Mouse (Mus musculus): ENCODE measurements around the gene Ttll5. TPM values are rescaled to one million over a fixed set of nuclear protein-coding genes. Genes with fewer than 3 reads are reported as not detected.

The Ttll5 gene
- total and polyA plus RNA-seq, 3 experiments: 10.1 to 14.2 (median 11.4) TPM

DNA sequence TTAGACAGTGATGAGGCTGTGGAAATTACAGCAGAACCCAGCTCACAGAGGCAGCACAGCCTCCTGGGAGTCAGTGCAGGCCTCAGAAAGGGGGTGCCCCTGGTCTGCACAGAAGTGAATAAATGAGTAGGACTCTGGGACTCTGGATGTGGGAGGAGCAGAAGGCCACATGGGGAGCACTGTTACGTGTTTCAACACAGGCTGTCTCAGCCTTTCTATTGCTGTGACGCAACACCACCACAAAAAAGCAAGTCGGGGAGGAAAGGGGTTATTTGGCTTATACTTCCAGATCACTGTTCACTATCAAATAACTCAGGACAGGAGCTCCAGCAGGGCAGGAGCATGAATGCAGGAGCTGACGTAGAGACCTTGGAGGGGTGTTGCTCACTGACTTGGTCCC is 271.3 kb downstream of the Ttll5 start:
- peaks cover 10% of the 10 kb centered on the region for H3K4me1 ChIP-seq (ENCODE audit: control insufficient read depth, insufficient read depth, low read length)
- H3K79me2 ChIP-seq (replicated peaks; ENCODE audit: control insufficient read depth, insufficient read depth, low read length): no peaks in the 10 kb centered on the region
- no peak for DNase-seq
- intact Hi-C loops (cut with DNase I): no loop called here
- H3K27me3 ChIP-seq (ENCODE audit: control insufficient read depth, insufficient read depth, low read length): no peaks in the 10 kb centered on the region
- TF ChIP-seq CTCF (IDR thresholded peaks at IDR 0.05): no peak
- no peak for TF ChIP-seq EP300 (IDR thresholded peaks at IDR 0.05; ENCODE audit: insufficient read depth, low read depth, low read length)
- TF ChIP-seq POLR2A (IDR thresholded peaks at IDR 0.05; ENCODE audit: insufficient read depth, low read depth, low read length): no peak
- no peak overlapping the region for H3K4me3 ChIP-seq
- no peak overlapping the region for H3K27ac ChIP-seq
- no peaks in the 10 kb centered on the region; the same call in 1 of the 2 replicates for H3K36me3 ChIP-seq (ENCODE audit: control insufficient read depth, insufficient read depth, low read length)
- no peak overlapping the region for H3K9ac ChIP-seq (ENCODE audit: low read depth, low read length)
- WGBS: 96% methylated on average over 4 of the region's 4 CpGs

- TF ChIP-seq EP300 (IDR thresholded peaks at IDR 0.05; ENCODE audit: insufficient read depth, low read depth, low read length) (no peak), POLR2A (IDR thresholded peaks at IDR 0.05; ENCODE audit: insufficient read depth, low read depth, low read length) (no peak), CTCF (IDR thresholded peaks at IDR 0.05) (no peak)
- intact Hi-C loops (cut with DNase I): no loop called here
Measured at GRCm38 (mm10) chr12:86097781-86098180, 273.3 kb downstream of the Ttll5 start.

DNA sequence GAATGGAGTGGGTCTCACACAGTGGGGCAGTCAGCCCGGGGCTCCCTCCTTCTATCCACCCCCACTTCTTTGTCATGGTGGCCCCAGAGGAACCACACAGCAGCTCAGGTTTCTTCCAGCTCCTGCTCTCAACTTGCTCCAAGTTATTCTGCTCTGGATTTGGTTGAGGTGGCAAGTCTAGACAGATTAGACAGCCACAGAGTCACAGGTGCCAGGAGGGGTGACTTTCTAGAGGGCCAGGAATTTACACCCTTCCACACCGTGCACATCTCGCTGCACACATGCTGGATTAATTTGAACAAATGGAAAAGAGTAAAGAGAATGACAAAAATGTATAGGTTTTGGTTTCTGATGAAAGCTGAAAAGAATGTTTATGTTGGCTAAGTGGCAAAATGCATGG is 276.3 kb downstream of the Ttll5 start:
- 76% methylated on average over 3 of the region's 3 CpGs for WGBS
- Histone ChIP-seq H3K4me3 (no peak overlapping the region), H3K9ac (ENCODE audit: low read depth, low read length) (no peak overlapping the region), H3K27ac (no peak overlapping the region), H3K4me1 (ENCODE audit: control insufficient read depth, insufficient read depth, low read length) (peaks cover 8% of the 10 kb centered on the region), H3K79me2 (replicated peaks; ENCODE audit: control insufficient read depth, insufficient read depth, low read length) (no peaks in the 10 kb centered on the region), H3K36me3 (ENCODE audit: control insufficient read depth, insufficient read depth, low read length) (no peaks in the 10 kb centered on the region), H3K27me3 (ENCODE audit: control insufficient read depth, insufficient read depth, low read length) (no peaks in the 10 kb centered on the region)
- DNase-seq: no peak
- no peak for TF ChIP-seq EP300 (IDR thresholded peaks at IDR 0.05; ENCODE audit: insufficient read depth, low read depth, low read length)
- no peak for TF ChIP-seq CTCF (IDR thresholded peaks at IDR 0.05)
- TF ChIP-seq POLR2A (IDR thresholded peaks at IDR 0.05; ENCODE audit: insufficient read depth, low read depth, low read length): no peak
- intact Hi-C loops (cut with DNase I): no loop called here

More at GRCm38 (mm10) chr12:86097781-86098180, 273.3 kb downstream of the Ttll5 start:
- no peaks in the 10 kb centered on the region for H3K79me2 ChIP-seq (replicated peaks; ENCODE audit: control insufficient read depth, insufficient read depth, low read length)
- no peak for DNase-seq
- peaks cover 4% of the 10 kb centered on the region for H3K4me1 ChIP-seq (ENCODE audit: control insufficient read depth, insufficient read depth, low read length)
- no peaks in the 10 kb centered on the region for H3K27me3 ChIP-seq (ENCODE audit: control insufficient read depth, insufficient read depth, low read length)
- H3K9ac ChIP-seq (ENCODE audit: low read depth, low read length): no peak overlapping the region
- H3K27ac ChIP-seq: no peak overlapping the region
- no peak overlapping the region for H3K4me3 ChIP-seq
- no peaks in the 10 kb centered on the region for H3K36me3 ChIP-seq (ENCODE audit: control insufficient read depth, insufficient read depth, low read length)
- WGBS: 82% methylated on average over 11 of the region's 11 CpGs

GRCm38 (mm10) chr12:86102686-86103085 is 278.2 kb downstream of the Ttll5 start:
- WGBS: 85% methylated on average over 8 of the region's 8 CpGs
- intact Hi-C loops (cut with DNase I): no loop called here
- no peak overlapping the region for H3K9ac ChIP-seq (ENCODE audit: low read depth, low read length)
- no peak overlapping the region for H3K4me3 ChIP-seq
- peaks cover 6% of the 10 kb centered on the region; the same call in 1 of the 2 replicates for H3K4me1 ChIP-seq (ENCODE audit: control insufficient read depth, insufficient read depth, low read length)
- TF ChIP-seq POLR2A (IDR thresholded peaks at IDR 0.05; ENCODE audit: insufficient read depth, low read depth, low read length) (no peak), CTCF (IDR thresholded peaks at IDR 0.05) (no peak), EP300 (IDR thresholded peaks at IDR 0.05; ENCODE audit: insufficient read depth, low read depth, low read length) (no peak)
- DNase-seq: no peak
- no peaks in the 10 kb centered on the region for H3K79me2 ChIP-seq (replicated peaks; ENCODE audit: control insufficient read depth, insufficient read depth, low read length)
- no peaks in the 10 kb centered on the region for H3K27me3 ChIP-seq (ENCODE audit: control insufficient read depth, insufficient read depth, low read length)
- no peaks in the 10 kb centered on the region for H3K36me3 ChIP-seq (ENCODE audit: control insufficient read depth, insufficient read depth, low read length)
- H3K27ac ChIP-seq: no peak overlapping the region

DNA sequence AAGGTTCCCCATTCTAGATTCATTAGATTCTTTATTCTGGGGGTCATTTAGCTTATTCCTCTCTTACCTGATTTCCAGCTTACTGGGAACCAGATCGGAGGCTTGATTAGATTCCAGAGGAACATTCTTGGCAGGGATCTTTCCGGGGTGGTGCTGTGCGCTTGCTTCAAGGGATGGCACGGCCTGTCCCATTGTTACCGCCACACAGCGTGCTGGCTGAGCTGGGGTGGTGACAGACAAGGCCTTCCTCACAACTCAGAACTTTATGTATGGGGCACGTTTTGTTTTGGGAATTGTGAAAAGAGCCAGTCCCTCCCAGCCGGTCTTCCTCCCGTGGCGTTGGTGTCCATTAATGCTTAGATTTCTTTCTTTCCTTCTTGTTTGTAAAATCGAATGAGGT is 278.9 kb downstream of the Ttll5 start:
- Histone ChIP-seq H3K9ac (ENCODE audit: low read depth, low read length) (no peak overlapping the region), H3K4me3 (no peak overlapping the region), H3K4me1 (ENCODE audit: control insufficient read depth, insufficient read depth, low read length) (peaks cover 6% of the 10 kb centered on the region; the same call in 1 of the 2 replicates), H3K36me3 (ENCODE audit: control insufficient read depth, insufficient read depth, low read length) (no peaks in the 10 kb centered on the region), H3K27me3 (ENCODE audit: control insufficient read depth, insufficient read depth, low read length) (no peaks in the 10 kb centered on the region), H3K27ac (peak overlapping the region; percentile 76), H3K79me2 (replicated peaks; ENCODE audit: control insufficient read depth, insufficient read depth, low read length) (no peaks in the 10 kb centered on the region)
- no peak for DNase-seq
- WGBS: 56% methylated on average over 11 of the region's 11 CpGs
- intact Hi-C loops (cut with DNase I): no loop called here
- TF ChIP-seq POLR2A (IDR thresholded peaks at IDR 0.05; ENCODE audit: insufficient read depth, low read depth, low read length): no peak
- no peak for TF ChIP-seq EP300 (IDR thresholded peaks at IDR 0.05; ENCODE audit: insufficient read depth, low read depth, low read length)
- TF ChIP-seq CTCF (IDR thresholded peaks at IDR 0.05): no peak

- Histone ChIP-seq H3K79me2 (replicated peaks; ENCODE audit: control insufficient read depth, insufficient read depth, low read length) (no peaks in the 10 kb centered on the region), H3K9ac (ENCODE audit: low read depth, low read length) (no peak overlapping the region), H3K27ac (peak overlapping the region; percentile 76), H3K4me1 (ENCODE audit: control insufficient read depth, insufficient read depth, low read length) (peaks cover 6% of the 10 kb centered on the region; the same call in 1 of the 2 replicates), H3K36me3 (ENCODE audit: control insufficient read depth, insufficient read depth, low read length) (no peaks in the 10 kb centered on the region), H3K4me3 (no peak overlapping the region), H3K27me3 (ENCODE audit: control insufficient read depth, insufficient read depth, low read length) (no peaks in the 10 kb centered on the region)
- intact Hi-C loops (cut with DNase I): no loop called here
- 33% methylated on average over 8 of the region's 8 CpGs for WGBS
- no peak for DNase-seq
- no peak for TF ChIP-seq CTCF (IDR thresholded peaks at IDR 0.05)
- no peak for TF ChIP-seq EP300 (IDR thresholded peaks at IDR 0.05; ENCODE audit: insufficient read depth, low read depth, low read length)
- TF ChIP-seq POLR2A (IDR thresholded peaks at IDR 0.05; ENCODE audit: insufficient read depth, low read depth, low read length): no peak
Measured at GRCm38 (mm10) chr12:86103852-86104251, 279.4 kb downstream of the Ttll5 start.
